Mouse (Mus musculus): ENCODE measurements around the gene Pkhd1. TPM values are rescaled to one million over a fixed set of nuclear protein-coding genes. Genes with fewer than 3 reads are reported as not detected.

Gene Pkhd1
- total and polyA plus RNA-seq, 2 experiments from 2014 or later: 0.38 TPM; not detected in 1

- 57% methylated on average over 5 of the region's 5 CpGs for WGBS
- Histone ChIP-seq H3K36me3 (replicated peaks; ENCODE audit: control insufficient read depth, insufficient read depth, low read length) (no peaks in the 10 kb centered on the region), H3K27me3 (ENCODE audit: control insufficient read depth, insufficient read depth, low read length) (no peaks in the 10 kb centered on the region), H3K4me1 (ENCODE audit: control insufficient read depth, insufficient read depth) (no peaks in the 10 kb centered on the region), H3K9me3 (replicated peaks; ENCODE audit: control insufficient read depth, low read length) (no peaks in the 10 kb centered on the region), H3K9ac (replicated peaks; ENCODE audit: low read depth, low read length) (no peak overlapping the region), H3K27ac (ENCODE audit: low read depth) (no peak overlapping the region), H3K4me3 (ENCODE audit: low read depth, low read length) (no peak overlapping the region), H3K4me2 (ENCODE audit: low read depth, low read length) (no peak overlapping the region)
- ATAC-seq (ENCODE audit: insufficient read depth, low read depth) (no peak), DNase-seq (ENCODE audit: low spot score) (no peak)
- TF ChIP-seq EP300 (IDR thresholded peaks at IDR 0.05; ENCODE audit: low read depth) (no peak), CTCF (IDR thresholded peaks at IDR 0.05; ENCODE audit: low read depth) (no peak)
Observed at GRCm38 (mm10) chr1:20409411-20409967, 208.4 kb downstream of the Pkhd1 start.

DNA sequence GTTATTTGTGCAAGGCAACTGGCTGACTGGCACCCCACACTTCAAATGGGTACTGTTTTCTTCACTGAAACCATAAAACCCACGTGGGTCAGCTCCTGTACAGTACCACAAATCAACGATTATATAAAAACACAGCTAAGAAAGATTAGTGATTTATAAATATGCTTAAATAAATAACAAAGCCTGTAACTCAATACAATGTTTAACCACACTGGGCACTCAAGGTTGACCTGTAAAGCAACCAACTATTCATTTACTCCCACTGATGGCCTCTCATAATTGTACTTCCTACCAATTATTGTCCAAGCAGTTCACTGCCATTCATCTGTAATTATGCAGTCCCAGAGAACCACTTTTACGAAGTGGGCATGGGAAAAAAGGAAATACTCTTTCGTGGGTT is 219.5 kb downstream of the Pkhd1 start:
- no peaks in the 10 kb centered on the region for H3K4me1 ChIP-seq (ENCODE audit: control insufficient read depth, insufficient read depth)
- H3K27ac ChIP-seq (ENCODE audit: low read depth): no peak overlapping the region
- no peak overlapping the region for H3K4me3 ChIP-seq (ENCODE audit: low read depth, low read length)
- H3K9me3 ChIP-seq (replicated peaks; ENCODE audit: control insufficient read depth, low read length): no peaks in the 10 kb centered on the region
- no peak overlapping the region for H3K4me2 ChIP-seq (ENCODE audit: low read depth, low read length)
- no peak overlapping the region for H3K9ac ChIP-seq (replicated peaks; ENCODE audit: low read depth, low read length)
- DNase-seq (ENCODE audit: low spot score) (no peak), ATAC-seq (ENCODE audit: insufficient read depth, low read depth) (no peak)
- no peak for TF ChIP-seq EP300 (IDR thresholded peaks at IDR 0.05; ENCODE audit: low read depth)
- 46% methylated on average over 4 of the region's 4 CpGs for WGBS
- no peaks in the 10 kb centered on the region for H3K27me3 ChIP-seq (ENCODE audit: control insufficient read depth, insufficient read depth, low read length)
- H3K36me3 ChIP-seq (replicated peaks; ENCODE audit: control insufficient read depth, insufficient read depth, low read length): no peaks in the 10 kb centered on the region

DNA sequence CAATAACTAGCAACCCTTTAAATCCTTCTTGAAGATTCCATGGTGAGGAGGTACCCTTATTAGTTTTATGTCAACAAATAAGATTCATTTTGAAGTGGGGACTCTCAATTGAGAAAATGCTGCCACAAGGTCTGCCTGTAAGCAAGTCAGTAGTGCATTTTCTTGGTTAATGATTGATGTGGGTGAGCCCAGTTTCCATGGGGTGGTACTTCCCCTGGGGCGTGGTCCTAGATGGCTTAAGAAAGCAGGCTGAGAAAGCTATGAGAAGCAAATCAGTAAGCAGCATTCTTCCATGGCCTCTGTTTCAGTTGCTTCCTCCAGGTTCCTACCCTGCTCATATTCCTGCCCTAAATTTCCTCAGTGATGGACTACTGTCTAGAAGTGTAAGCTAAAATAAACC is 253.4 kb downstream of the Pkhd1 start:
- Histone ChIP-seq H3K9ac (replicated peaks; ENCODE audit: low read depth, low read length) (no peak overlapping the region), H3K4me3 (ENCODE audit: low read depth, low read length) (no peak overlapping the region), H3K36me3 (replicated peaks; ENCODE audit: control insufficient read depth, insufficient read depth, low read length) (no peaks in the 10 kb centered on the region), H3K27me3 (ENCODE audit: control insufficient read depth, insufficient read depth, low read length) (no peaks in the 10 kb centered on the region), H3K4me1 (ENCODE audit: control insufficient read depth, insufficient read depth) (no peaks in the 10 kb centered on the region), H3K4me2 (ENCODE audit: low read depth, low read length) (no peak overlapping the region), H3K9me3 (replicated peaks; ENCODE audit: control insufficient read depth, low read length) (no peaks in the 10 kb centered on the region; the same call in 1 of the 2 replicates), H3K27ac (ENCODE audit: low read depth) (no peak overlapping the region)
- ATAC-seq (ENCODE audit: insufficient read depth, low read depth): no peak
- no peak for TF ChIP-seq EP300 (IDR thresholded peaks at IDR 0.05; ENCODE audit: low read depth)
- no peak for TF ChIP-seq CTCF (IDR thresholded peaks at IDR 0.05; ENCODE audit: low read depth)
- 55% methylated on average over 1 of the region's 1 CpGs for WGBS
- no peak for DNase-seq (ENCODE audit: low spot score)

GRCm38 (mm10) chr1:20344651-20345050 is 273.2 kb downstream of the Pkhd1 start:
- ATAC-seq (ENCODE audit: insufficient read depth, low read depth) (no peak), DNase-seq (ENCODE audit: low spot score) (no peak)
- Histone ChIP-seq H3K36me3 (replicated peaks; ENCODE audit: control insufficient read depth, insufficient read depth, low read length) (no peaks in the 10 kb centered on the region), H3K4me2 (ENCODE audit: low read depth, low read length) (no peak overlapping the region), H3K9ac (replicated peaks; ENCODE audit: low read depth, low read length) (no peak overlapping the region), H3K27me3 (ENCODE audit: control insufficient read depth, insufficient read depth, low read length) (no peaks in the 10 kb centered on the region), H3K27ac (ENCODE audit: low read depth) (no peak overlapping the region), H3K4me1 (ENCODE audit: control insufficient read depth, insufficient read depth) (no peaks in the 10 kb centered on the region), H3K4me3 (ENCODE audit: low read depth, low read length) (no peak overlapping the region), H3K9me3 (replicated peaks; ENCODE audit: control insufficient read depth, low read length) (no peaks in the 10 kb centered on the region)
- no peak for TF ChIP-seq CTCF (IDR thresholded peaks at IDR 0.05; ENCODE audit: low read depth)
- no peak for TF ChIP-seq EP300 (IDR thresholded peaks at IDR 0.05; ENCODE audit: low read depth)
- WGBS: 42% methylated on average over 3 of the region's 3 CpGs

- no peak overlapping the region for H3K9ac ChIP-seq (replicated peaks; ENCODE audit: low read depth, low read length)
- ATAC-seq (ENCODE audit: insufficient read depth, low read depth) (no peak), DNase-seq (ENCODE audit: low spot score) (peak; percentile 26)
- H3K27ac ChIP-seq (ENCODE audit: low read depth): no peak overlapping the region
- no peaks in the 10 kb centered on the region for H3K36me3 ChIP-seq (replicated peaks; ENCODE audit: control insufficient read depth, insufficient read depth, low read length)
- H3K9me3 ChIP-seq (replicated peaks; ENCODE audit: control insufficient read depth, low read length): no peaks in the 10 kb centered on the region
- TF ChIP-seq CTCF (IDR thresholded peaks at IDR 0.05; ENCODE audit: low read depth) (peak; percentile 59), EP300 (IDR thresholded peaks at IDR 0.05; ENCODE audit: low read depth) (no peak)
- 6% methylated on average over 2 of the region's 2 CpGs for WGBS
- H3K4me2 ChIP-seq (ENCODE audit: low read depth, low read length): no peak overlapping the region
- H3K27me3 ChIP-seq (ENCODE audit: control insufficient read depth, insufficient read depth, low read length): no peaks in the 10 kb centered on the region
- no peak overlapping the region for H3K4me3 ChIP-seq (ENCODE audit: low read depth, low read length)
- no peaks in the 10 kb centered on the region for H3K4me1 ChIP-seq (ENCODE audit: control insufficient read depth, insufficient read depth)
Observed at GRCm38 (mm10) chr1:20311485-20311884, 306.4 kb downstream of the Pkhd1 start.

GRCm38 (mm10) chr1:20310925-20311324 is 306.9 kb downstream of the Pkhd1 start:
- H3K4me1 ChIP-seq (ENCODE audit: control insufficient read depth, insufficient read depth): no peaks in the 10 kb centered on the region
- H3K4me3 ChIP-seq (ENCODE audit: low read depth, low read length): no peak overlapping the region
- no peaks in the 10 kb centered on the region for H3K36me3 ChIP-seq (replicated peaks; ENCODE audit: control insufficient read depth, insufficient read depth, low read length)
- no peaks in the 10 kb centered on the region for H3K9me3 ChIP-seq (replicated peaks; ENCODE audit: control insufficient read depth, low read length)
- 53% methylated on average over 6 of the region's 6 CpGs for WGBS
- no peak overlapping the region for H3K9ac ChIP-seq (replicated peaks; ENCODE audit: low read depth, low read length)
- no peak for DNase-seq (ENCODE audit: low spot score)
- H3K27ac ChIP-seq (ENCODE audit: low read depth): no peak overlapping the region
- no peaks in the 10 kb centered on the region for H3K27me3 ChIP-seq (ENCODE audit: control insufficient read depth, insufficient read depth, low read length)
- H3K4me2 ChIP-seq (ENCODE audit: low read depth, low read length): no peak overlapping the region
- ATAC-seq (ENCODE audit: insufficient read depth, low read depth): no peak
- TF ChIP-seq EP300 (IDR thresholded peaks at IDR 0.05; ENCODE audit: low read depth) (no peak), CTCF (IDR thresholded peaks at IDR 0.05; ENCODE audit: low read depth) (no peak)
